Mouse (Mus musculus): Measurements from ENCODE around the gene Dnajc24. TPM values are rescaled to one million over a fixed set of nuclear protein-coding genes. Genes with fewer than 3 reads are reported as not detected.

Dnajc24 gene
- total and polyA plus RNA-seq, 3 experiments = 8.7 to 16.5 (median 12.7) TPM

DNA sequence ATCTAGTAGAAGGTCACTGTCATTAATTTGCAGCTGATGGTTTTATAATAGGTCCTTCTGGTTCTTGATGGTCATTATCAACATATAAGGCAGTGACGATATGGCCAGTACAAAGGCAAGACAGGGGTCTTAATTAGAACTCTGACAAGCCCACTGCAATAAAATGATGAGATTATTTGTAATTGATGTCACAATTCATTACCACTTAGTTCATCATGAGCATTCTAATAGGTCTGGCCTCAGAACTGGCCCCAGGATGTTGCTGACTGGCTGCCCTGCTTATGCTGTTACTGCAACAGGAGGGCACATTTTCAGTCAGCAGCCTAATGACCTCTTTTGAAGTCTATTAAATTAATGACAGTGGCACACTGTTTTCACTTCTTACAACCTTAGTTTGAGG lies 39.9 kb downstream of the Dnajc24 start:
- WGBS = 98% methylated on average over 1 of the region's 1 CpGs

DNA sequence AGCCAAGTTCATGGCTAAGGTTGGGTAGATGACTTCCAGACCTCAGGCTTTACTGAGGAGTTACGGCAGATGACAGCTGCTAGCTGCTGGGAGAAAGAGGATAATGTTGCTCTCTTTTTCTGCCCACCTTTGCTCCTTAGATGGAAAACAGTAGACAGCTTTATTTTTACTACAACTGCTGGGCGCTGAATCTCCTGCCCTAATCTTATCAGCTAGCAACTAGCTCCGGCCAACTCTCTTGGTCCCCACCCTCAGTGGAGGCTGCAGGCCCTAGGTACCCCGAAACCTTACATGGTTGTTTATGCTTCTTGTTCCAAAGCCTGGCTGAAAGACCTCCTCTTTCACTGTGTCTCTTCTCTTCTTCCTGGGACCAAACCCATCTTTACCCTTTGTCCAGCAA lies 49.5 kb downstream of the Dnajc24 start:
- no peak overlapping the region for H3K27ac ChIP-seq
- no peak for DNase-seq
- no peak overlapping the region for H3K4me3 ChIP-seq
- intact Hi-C loops (cut with DNase I) = no loop called here
- no peaks in the 10 kb centered on the region for H3K27me3 ChIP-seq (ENCODE audit: control insufficient read depth, insufficient read depth, low read length)
- no peaks in the 10 kb centered on the region for H3K79me2 ChIP-seq (replicated peaks; ENCODE audit: control insufficient read depth, insufficient read depth, low read length)
- no peak overlapping the region for H3K9ac ChIP-seq (ENCODE audit: low read depth, low read length)
- WGBS = 55% methylated on average over 4 of the region's 4 CpGs
- peaks cover 7% of the 10 kb centered on the region; the same call in 1 of the 2 replicates for H3K36me3 ChIP-seq (ENCODE audit: control insufficient read depth, insufficient read depth, low read length)
- no peak for TF ChIP-seq CTCF (IDR thresholded peaks at IDR 0.05)
- TF ChIP-seq EP300 (IDR thresholded peaks at IDR 0.05; ENCODE audit: insufficient read depth, low read depth, low read length) = no peak
- no peak for TF ChIP-seq POLR2A (IDR thresholded peaks at IDR 0.05; ENCODE audit: insufficient read depth, low read depth, low read length)
- H3K4me1 ChIP-seq (ENCODE audit: control insufficient read depth, insufficient read depth, low read length) = peaks cover 3% of the 10 kb centered on the region

More for the DNA sequence above, 39.9 kb downstream of the Dnajc24 start:
- H3K27me3 ChIP-seq (ENCODE audit: control insufficient read depth, insufficient read depth, low read length) = no peaks in the 10 kb centered on the region
- TF ChIP-seq CTCF (IDR thresholded peaks at IDR 0.05) (no peak), POLR2A (IDR thresholded peaks at IDR 0.05; ENCODE audit: insufficient read depth, low read depth, low read length) (no peak), EP300 (IDR thresholded peaks at IDR 0.05; ENCODE audit: insufficient read depth, low read depth, low read length) (no peak)
- no peak overlapping the region for H3K9ac ChIP-seq (ENCODE audit: low read depth, low read length)
- H3K79me2 ChIP-seq (replicated peaks; ENCODE audit: control insufficient read depth, insufficient read depth, low read length) = no peaks in the 10 kb centered on the region
- no peaks in the 10 kb centered on the region for H3K4me1 ChIP-seq (ENCODE audit: control insufficient read depth, insufficient read depth, low read length)
- intact Hi-C loops (cut with DNase I) = no loop called here
- no peak overlapping the region for H3K27ac ChIP-seq
- DNase-seq = no peak
- H3K4me3 ChIP-seq = no peak overlapping the region
- H3K36me3 ChIP-seq (ENCODE audit: control insufficient read depth, insufficient read depth, low read length) = no peaks in the 10 kb centered on the region; the same call in 1 of the 2 replicates

DNA sequence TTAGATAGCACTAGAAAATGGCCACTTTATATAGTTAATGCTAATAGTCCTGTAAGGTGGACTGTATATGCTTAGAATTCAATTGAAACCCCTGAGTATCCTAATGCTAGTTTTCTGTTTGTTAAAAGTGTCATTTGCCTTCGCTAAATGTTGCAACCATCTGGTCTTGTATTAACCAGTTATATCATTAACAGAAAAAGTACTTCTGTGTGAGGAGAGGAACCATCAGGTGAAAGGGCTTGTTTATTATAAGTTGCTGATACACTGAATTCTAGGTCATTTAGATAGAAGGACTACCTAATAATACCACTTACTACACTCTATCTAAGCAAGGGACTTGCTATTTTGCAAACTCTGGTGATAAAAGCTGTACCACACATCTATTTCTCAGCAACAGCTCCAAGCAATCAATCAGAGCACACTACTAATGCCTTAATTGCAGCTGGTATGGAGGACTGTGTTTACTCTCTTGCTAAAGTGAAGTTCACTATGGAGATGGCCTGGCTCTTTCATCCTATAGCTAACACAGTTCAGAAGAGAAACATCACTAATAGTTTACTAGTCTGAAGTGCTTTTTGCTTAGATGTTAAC lies 51.9 kb downstream of the Dnajc24 start:
- no peak for DNase-seq
- H3K9ac ChIP-seq (ENCODE audit: low read depth, low read length) = no peak overlapping the region
- H3K4me3 ChIP-seq = no peak overlapping the region
- no peaks in the 10 kb centered on the region for H3K79me2 ChIP-seq (replicated peaks; ENCODE audit: control insufficient read depth, insufficient read depth, low read length)
- WGBS = 98% methylated on average over 1 of the region's 1 CpGs
- no peaks in the 10 kb centered on the region for H3K27me3 ChIP-seq (ENCODE audit: control insufficient read depth, insufficient read depth, low read length)
- no peak for TF ChIP-seq CTCF (IDR thresholded peaks at IDR 0.05)
- no peak for TF ChIP-seq EP300 (IDR thresholded peaks at IDR 0.05; ENCODE audit: insufficient read depth, low read depth, low read length)
- TF ChIP-seq POLR2A (IDR thresholded peaks at IDR 0.05; ENCODE audit: insufficient read depth, low read depth, low read length) = no peak
- H3K4me1 ChIP-seq (ENCODE audit: control insufficient read depth, insufficient read depth, low read length) = peaks cover 3% of the 10 kb centered on the region
- H3K36me3 ChIP-seq (ENCODE audit: control insufficient read depth, insufficient read depth, low read length) = peaks cover 7% of the 10 kb centered on the region; the same call in 1 of the 2 replicates
- intact Hi-C loops (cut with DNase I) = no loop called here
- no peak overlapping the region for H3K27ac ChIP-seq

DNA sequence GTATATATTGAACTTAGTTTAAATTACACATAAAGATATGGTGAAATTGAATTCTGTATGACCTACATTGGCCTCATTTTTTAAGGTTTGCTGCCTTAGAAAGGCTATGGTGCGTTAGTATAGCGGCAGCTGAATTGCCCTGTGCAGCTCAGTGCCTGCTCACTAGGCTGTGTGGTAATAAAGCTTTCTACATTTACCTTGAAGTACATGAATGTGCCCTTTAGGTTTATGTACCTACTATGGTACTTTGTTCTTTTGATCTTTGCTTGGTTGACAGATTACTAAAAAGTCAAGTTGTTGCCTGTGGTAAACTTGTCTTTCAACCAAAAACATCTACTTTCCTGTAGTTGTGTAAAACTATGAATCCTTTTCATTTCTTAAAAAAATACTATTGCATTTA lies 53.2 kb downstream of the Dnajc24 start:
- H3K9ac ChIP-seq (ENCODE audit: low read depth, low read length) = no peak overlapping the region
- 100% methylated on average over 2 of the region's 2 CpGs for WGBS

DNA sequence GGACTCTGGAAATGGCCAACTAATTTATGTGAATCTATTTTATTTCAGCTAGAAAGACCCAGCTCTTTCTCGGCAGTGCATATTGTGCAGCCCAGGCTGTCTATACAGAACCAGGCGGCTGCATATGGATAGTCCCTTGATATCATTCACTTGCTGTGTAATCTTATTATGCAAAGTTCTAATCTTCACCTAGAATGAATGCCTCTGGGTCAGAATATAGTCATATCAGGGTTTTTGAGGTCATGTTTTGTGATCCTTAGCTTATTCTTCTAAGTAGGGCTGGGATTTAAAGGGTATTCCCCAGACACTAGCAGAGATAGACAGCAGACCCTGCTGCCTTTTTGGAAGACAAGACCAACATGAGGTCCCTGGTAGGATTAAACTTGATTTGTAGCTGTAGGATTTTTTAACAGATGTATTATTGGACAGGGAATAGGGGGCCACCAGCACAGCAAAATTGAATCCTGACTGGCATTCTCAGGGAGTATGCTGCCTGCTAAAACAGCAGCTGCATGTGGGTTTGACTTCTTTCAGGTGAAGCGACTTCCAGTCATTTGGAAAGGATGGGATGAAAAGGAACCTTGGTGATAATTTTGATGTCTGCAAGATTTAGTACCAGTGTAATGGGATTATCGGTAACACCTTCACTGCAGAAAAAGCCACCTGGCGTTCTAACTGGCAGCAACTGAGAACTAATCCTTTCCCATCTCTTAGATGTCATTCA lies 85.6 kb downstream of the Dnajc24 start:
- no peak overlapping the region for H3K27ac ChIP-seq
- peaks cover 4% of the 10 kb centered on the region for H3K79me2 ChIP-seq (replicated peaks; ENCODE audit: control insufficient read depth, insufficient read depth, low read length)
- H3K27me3 ChIP-seq (ENCODE audit: control insufficient read depth, insufficient read depth, low read length) = 0 out of 2 replicates have a peak, but pooled peaks cover 1% of the 10 kb centered on the region
- no peak for DNase-seq
- no peak overlapping the region for H3K9ac ChIP-seq (ENCODE audit: low read depth, low read length)
- H3K4me3 ChIP-seq = no peak overlapping the region
- 84% methylated on average over 5 of the region's 5 CpGs for WGBS
- intact Hi-C loops (cut with DNase I) = no loop called here
- no peaks in the 10 kb centered on the region for H3K4me1 ChIP-seq (ENCODE audit: control insufficient read depth, insufficient read depth, low read length)
- H3K36me3 ChIP-seq (ENCODE audit: control insufficient read depth, insufficient read depth, low read length) = no peaks in the 10 kb centered on the region
- TF ChIP-seq EP300 (IDR thresholded peaks at IDR 0.05; ENCODE audit: insufficient read depth, low read depth, low read length) (no peak), POLR2A (IDR thresholded peaks at IDR 0.05; ENCODE audit: insufficient read depth, low read depth, low read length) (no peak), CTCF (IDR thresholded peaks at IDR 0.05) (no peak)

More for the DNA sequence above, 53.2 kb downstream of the Dnajc24 start:
- H3K79me2 ChIP-seq (replicated peaks; ENCODE audit: control insufficient read depth, insufficient read depth, low read length) = no peaks in the 10 kb centered on the region
- peaks cover 3% of the 10 kb centered on the region for H3K4me1 ChIP-seq (ENCODE audit: control insufficient read depth, insufficient read depth, low read length)
- intact Hi-C loops (cut with DNase I) = no loop called here
- H3K27me3 ChIP-seq (ENCODE audit: control insufficient read depth, insufficient read depth, low read length) = no peaks in the 10 kb centered on the region
- H3K36me3 ChIP-seq (ENCODE audit: control insufficient read depth, insufficient read depth, low read length) = peaks cover 7% of the 10 kb centered on the region; the same call in 1 of the 2 replicates
- no peak overlapping the region for H3K4me3 ChIP-seq
- DNase-seq = no peak
- no peak overlapping the region for H3K27ac ChIP-seq
- TF ChIP-seq POLR2A (IDR thresholded peaks at IDR 0.05; ENCODE audit: insufficient read depth, low read depth, low read length) (no peak), EP300 (IDR thresholded peaks at IDR 0.05; ENCODE audit: insufficient read depth, low read depth, low read length) (no peak), CTCF (IDR thresholded peaks at IDR 0.05) (no peak)

Small RNA genes lying within 50 kb of the gene (microRNA-seq; reads per million reads assigned to microRNA genes)
- gene Gm22002 = 0 reads per million in 2 experiments

Other genes starting within 250 kb of the Dnajc24 start
- gene Elp4, start 99.0 kb downstream of the Dnajc24 start, total RNA-seq (2021) = 10 to 100 TPM; 11.2 to 12.3 TPM
- gene Elp4, start 99.0 kb downstream of the Dnajc24 start, polyA plus RNA-seq (2012; rRNA removed) = 2.1 and 3.7 TPM in 2 replicates
- gene Immp1l, start 98.9 kb downstream of the Dnajc24 start, total RNA-seq (2021) = 100 to 1,000 TPM in 1 of 2 experiments, 10 to 100 TPM in 1; 91.6 to 103 TPM
- 37.7 and 80.5 TPM in 2 replicates for gene Immp1l, start 98.9 kb downstream of the Dnajc24 start, polyA plus RNA-seq (2012; rRNA removed)